Mouse (Mus musculus) heart, postnatal 10 days (tissue): ENCODE results near the gene Wdr93. TPM values are rescaled to one million over a fixed set of nuclear protein-coding genes. Genes with fewer than 3 reads are reported as not detected.

Source experiments
- DNase-seq, 2 experiments: peaks; one replicate each; pipeline ENCODE4 v3.0.0; 2021
- intact Hi-C: fragments of 180-260 bp; cut with DNase I; formaldehyde crosslinking; loops from one replicate; pipeline ENCODE4 v1.15.1; 2025
- total RNA-seq, 2 experiments: library from RNA; stranded (reverse); gene quantifications; 2 replicates each; pipeline ENCODE4 v1.2.3; 2021

Wdr93 gene
- total RNA-seq, 2 experiments from 2014 or later = 0.14 to 0.15 TPM

- intact Hi-C loops = loop anchor here (1.0 kb wide), 1 partner anchor 115 kb away; no protein-coding TSS in a partner anchor
Measured at GRCm38 (mm10) chr7:79799048-79799447, 56.1 kb downstream of the Wdr93 start.

GRCm38 (mm10) chr7:79799506-79799905 lies 56.5 kb downstream of the Wdr93 start:
- intact Hi-C loops = loop anchor here (1.0 kb wide), 1 partner anchor 115 kb away; no protein-coding TSS in a partner anchor

More at GRCm38 (mm10) chr7:79799048-79799447, 56.1 kb downstream of the Wdr93 start:
- DNase-seq = peak; percentile 85 to 90

GRCm38 (mm10) chr7:79800336-79800735 lies 57.4 kb downstream of the Wdr93 start:
- intact Hi-C loops = loop anchor here (10.0 kb wide), 2 partner anchors 194 to 284 kb away; no protein-coding TSS in a partner anchor
- no peak for DNase-seq

More at GRCm38 (mm10) chr7:79799506-79799905, 56.5 kb downstream of the Wdr93 start:
- DNase-seq = no peak

- no peak for DNase-seq
- intact Hi-C loops = loop anchor here (10.0 kb wide), 2 partner anchors 193 to 283 kb away; no protein-coding TSS in a partner anchor
Measured at GRCm38 (mm10) chr7:79801391-79801790, 58.4 kb downstream of the Wdr93 start.

- intact Hi-C loops = loop anchor here (10.0 kb wide), 2 partner anchors 193 to 283 kb away; no protein-coding TSS in a partner anchor
- no peak for DNase-seq
Measured at GRCm38 (mm10) chr7:79802037-79802436, 59.1 kb downstream of the Wdr93 start.

- intact Hi-C loops = loop anchor here (10.0 kb wide), 2 partner anchors 191 to 281 kb away; no protein-coding TSS in a partner anchor
- peak; percentile 52 to 60 for DNase-seq
Measured at GRCm38 (mm10) chr7:79803887-79804286, 60.9 kb downstream of the Wdr93 start.

GRCm38 (mm10) chr7:79808561-79808960 lies 65.6 kb downstream of the Wdr93 start:
- intact Hi-C loops = loop anchor here (5.0 to 10.0 kb wide), 3 partner anchors 49 to 276 kb away; no protein-coding TSS in a partner anchor

GRCm38 (mm10) chr7:79810611-79811506 lies 67.9 kb downstream of the Wdr93 start, which contains the start of gene Mesp2:
TSS of gene Mesp2 (plus strand) at chr7:79810727.
- DNase-seq = peak; percentile 75 to 81
- intact Hi-C loops = no loop called here

More at GRCm38 (mm10) chr7:79808561-79808960, 65.6 kb downstream of the Wdr93 start:
- no peak for DNase-seq

GRCm38 (mm10) chr7:79813409-79813808 lies 70.4 kb downstream of the Wdr93 start:
- DNase-seq = no peak
- intact Hi-C loops = no loop called here

GRCm38 (mm10) chr7:79818321-79818720 lies 75.4 kb downstream of the Wdr93 start:
- intact Hi-C loops = no loop called here
- no peak for DNase-seq

- intact Hi-C loops = no loop called here
- DNase-seq = no peak
Measured at GRCm38 (mm10) chr7:79819515-79819914, 76.6 kb downstream of the Wdr93 start.

- DNase-seq = no peak
Measured at GRCm38 (mm10) chr7:79819996-79820395, 77.0 kb downstream of the Wdr93 start.

GRCm38 (mm10) chr7:79822092-79822695 lies 79.2 kb downstream of the Wdr93 start:
- intact Hi-C loops = no loop called here

More at GRCm38 (mm10) chr7:79819996-79820395, 77.0 kb downstream of the Wdr93 start:
- intact Hi-C loops = no loop called here

GRCm38 (mm10) chr7:79828341-79828740 lies 85.4 kb downstream of the Wdr93 start:
- DNase-seq = no peak
- intact Hi-C loops = no loop called here

More at GRCm38 (mm10) chr7:79822092-79822695, 79.2 kb downstream of the Wdr93 start:
- no peak for DNase-seq

GRCm38 (mm10) chr7:79831145-79831544 lies 88.2 kb downstream of the Wdr93 start:
- no peak for DNase-seq

GRCm38 (mm10) chr7:79831585-79831984 lies 88.6 kb downstream of the Wdr93 start:
- peak; percentile 46 to 51 for DNase-seq
- intact Hi-C loops = no loop called here

More at GRCm38 (mm10) chr7:79831145-79831544, 88.2 kb downstream of the Wdr93 start:
- intact Hi-C loops = no loop called here

GRCm38 (mm10) chr7:79832980-79833379 lies 90.0 kb downstream of the Wdr93 start:
- DNase-seq = no peak
- intact Hi-C loops = no loop called here

- intact Hi-C loops = no loop called here
- no peak for DNase-seq
Measured at GRCm38 (mm10) chr7:79835196-79835595, 92.2 kb downstream of the Wdr93 start.
